Mouse (Mus musculus): Measurements from ENCODE around the gene Pclo. TPM values are rescaled to one million over a fixed set of nuclear protein-coding genes. Genes with fewer than 3 reads are reported as not detected.
"Not testable (repeated sequence)": the region's sequence is repeated elsewhere in the genome, so short reads cannot be mapped to it uniquely, and the experiment has no call there.

Gene Pclo
- polyA plus RNA-seq, 1 experiment from 2014 or later, result 10.1 TPM

- H3K9me3 ChIP-seq (ENCODE audit: control insufficient read depth, low read length), result no peaks in the 10 kb centered on the region
- no peak overlapping the region for H3K27ac ChIP-seq (ENCODE audit: low read length)
- H3K36me3 ChIP-seq (ENCODE audit: control insufficient read depth, insufficient read depth), result no peaks in the 10 kb centered on the region
- no peak for ATAC-seq
- no peak overlapping the region for H3K9ac ChIP-seq (replicated peaks; ENCODE audit: low read depth, low read length)
- no peak overlapping the region for H3K4me2 ChIP-seq (ENCODE audit: low read length)
- no peaks in the 10 kb centered on the region for H3K27me3 ChIP-seq (replicated peaks; ENCODE audit: control insufficient read depth, insufficient read depth, low read length)
- no peaks in the 10 kb centered on the region for H3K4me1 ChIP-seq (replicated peaks; ENCODE audit: control insufficient read depth, insufficient read depth, low read length)
- no peak overlapping the region for H3K4me3 ChIP-seq (replicated peaks; ENCODE audit: low read length)
Observed at GRCm38 (mm10) chr5:14853650-14854049, 338.9 kb downstream of the Pclo start.

DNA sequence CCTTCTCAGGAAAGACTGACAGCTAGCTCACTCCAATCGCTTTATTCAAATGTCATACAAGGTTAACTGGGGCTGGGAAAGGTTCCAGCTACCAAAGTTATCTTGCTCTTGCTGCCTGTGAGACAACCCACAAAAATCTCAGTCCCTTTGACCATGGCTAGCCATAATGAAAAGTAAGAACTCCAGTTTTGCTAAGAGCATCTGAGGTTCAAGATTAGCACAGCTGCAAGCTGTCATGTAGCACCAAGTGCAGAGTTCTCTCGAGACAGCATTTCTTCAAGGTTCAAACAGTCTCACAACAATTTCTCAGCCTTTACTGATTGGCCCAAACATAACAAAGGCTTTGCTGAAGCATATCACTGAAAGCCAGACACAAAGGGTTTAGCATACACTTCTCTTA, 370.6 kb downstream of the Pclo start:
- ATAC-seq; H3K4me2 ChIP-seq (ENCODE audit: low read length); H3K9ac ChIP-seq (replicated peaks; ENCODE audit: low read depth, low read length); H3K27ac ChIP-seq (ENCODE audit: low read length); H3K9me3 ChIP-seq (ENCODE audit: control insufficient read depth, low read length); H3K4me1 ChIP-seq (replicated peaks; ENCODE audit: control insufficient read depth, insufficient read depth, low read length); H3K36me3 ChIP-seq (ENCODE audit: control insufficient read depth, insufficient read depth); H3K4me3 ChIP-seq (replicated peaks; ENCODE audit: low read length); H3K27me3 ChIP-seq (replicated peaks; ENCODE audit: control insufficient read depth, insufficient read depth, low read length): not testable (repeated sequence)
- WGBS, result 74% methylated on average over 2 of the region's 2 CpGs

- H3K27ac ChIP-seq (ENCODE audit: low read length), result no peak overlapping the region
- ATAC-seq, result no peak
Observed at GRCm38 (mm10) chr5:14892242-14892641, 377.5 kb downstream of the Pclo start.

DNA sequence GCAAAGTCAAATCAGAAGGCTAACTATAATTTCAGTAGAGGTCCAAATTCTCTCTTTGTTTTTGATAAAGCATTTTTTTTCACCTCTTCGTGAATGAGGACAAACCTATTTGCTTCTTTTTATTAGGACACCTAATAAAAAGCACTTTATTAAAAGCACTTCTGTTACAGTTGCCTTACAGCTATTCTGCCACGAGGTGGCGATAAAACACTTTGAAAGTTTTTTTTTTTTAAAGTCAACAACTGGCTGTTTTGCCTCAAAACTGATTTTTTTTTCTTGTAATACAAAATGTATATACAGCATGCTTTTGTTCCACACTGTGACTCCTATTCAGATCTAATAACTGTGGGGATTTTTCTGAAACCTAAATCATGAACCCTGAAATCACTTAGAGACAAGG, 388.8 kb downstream of the Pclo start:
- not testable (repeated sequence) for H3K9ac ChIP-seq (replicated peaks; ENCODE audit: low read depth, low read length); ATAC-seq

More at GRCm38 (mm10) chr5:14892242-14892641, 377.5 kb downstream of the Pclo start:
- no peak overlapping the region for H3K4me2 ChIP-seq (ENCODE audit: low read length)
- H3K27me3 ChIP-seq (replicated peaks; ENCODE audit: control insufficient read depth, insufficient read depth, low read length), result no peaks in the 10 kb centered on the region
- 75% methylated on average over 3 of the region's 3 CpGs for WGBS
- H3K4me3 ChIP-seq (replicated peaks; ENCODE audit: low read length), result no peak overlapping the region
- no peaks in the 10 kb centered on the region for H3K36me3 ChIP-seq (ENCODE audit: control insufficient read depth, insufficient read depth)
- no peaks in the 10 kb centered on the region for H3K4me1 ChIP-seq (replicated peaks; ENCODE audit: control insufficient read depth, insufficient read depth, low read length)
- no peaks in the 10 kb centered on the region; the same call in 1 of the 2 replicates for H3K9me3 ChIP-seq (ENCODE audit: control insufficient read depth, low read length)
- no peak overlapping the region for H3K9ac ChIP-seq (replicated peaks; ENCODE audit: low read depth, low read length)

More for the DNA sequence above, 388.8 kb downstream of the Pclo start:
- H3K4me1 ChIP-seq (replicated peaks; ENCODE audit: control insufficient read depth, insufficient read depth, low read length); H3K36me3 ChIP-seq (ENCODE audit: control insufficient read depth, insufficient read depth); H3K27ac ChIP-seq (ENCODE audit: low read length); H3K27me3 ChIP-seq (replicated peaks; ENCODE audit: control insufficient read depth, insufficient read depth, low read length); H3K9me3 ChIP-seq (ENCODE audit: control insufficient read depth, low read length); H3K4me2 ChIP-seq (ENCODE audit: low read length); H3K4me3 ChIP-seq (replicated peaks; ENCODE audit: low read length): not testable (repeated sequence)
- 18% methylated on average over 3 of the region's 3 CpGs for WGBS

All from forebrain, embryonic 16.5 days (tissue).